Mouse (Mus musculus): ENCODE data around the gene Capn7.

The Capn7 gene

DNA sequence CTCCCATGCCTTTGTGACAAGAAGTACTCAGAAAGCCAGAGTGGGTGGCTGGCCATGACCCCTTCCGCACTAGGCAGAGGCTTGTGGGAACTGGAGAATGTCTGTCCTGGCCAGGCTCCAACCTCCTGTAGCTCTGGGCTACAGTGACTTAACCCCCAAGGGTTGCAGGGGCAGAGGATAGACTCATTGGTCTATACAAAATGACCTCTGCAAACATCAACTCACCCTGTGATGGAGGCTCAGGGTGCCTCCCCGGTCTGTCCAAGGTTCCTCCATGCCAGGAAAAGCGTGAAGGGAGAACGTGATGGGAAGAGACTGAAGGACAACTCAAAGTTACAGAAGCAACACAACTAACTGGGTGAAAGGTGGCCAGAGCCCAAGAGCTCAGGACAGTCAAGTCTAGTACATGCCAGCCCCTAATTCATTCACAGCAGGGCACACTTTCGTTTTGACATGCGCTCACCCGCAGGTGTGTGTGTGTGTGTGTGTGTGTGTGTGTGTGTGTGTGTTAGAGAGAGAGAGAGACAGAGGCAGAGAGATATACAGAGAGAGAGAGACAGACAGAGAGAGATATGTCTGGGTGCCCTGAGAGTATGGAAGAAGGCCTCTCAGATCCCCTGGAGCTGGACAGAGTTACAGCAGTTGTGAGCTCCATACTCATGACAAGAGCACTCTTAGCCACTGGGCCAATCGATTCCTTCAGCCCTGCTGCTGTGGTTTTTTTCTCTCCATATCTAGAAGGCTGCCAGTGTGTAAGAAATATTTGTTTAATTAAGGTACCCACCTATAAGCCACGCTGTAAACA is 61.6 kb downstream of the Capn7 start:
- DNase-seq = no peak

DNA sequence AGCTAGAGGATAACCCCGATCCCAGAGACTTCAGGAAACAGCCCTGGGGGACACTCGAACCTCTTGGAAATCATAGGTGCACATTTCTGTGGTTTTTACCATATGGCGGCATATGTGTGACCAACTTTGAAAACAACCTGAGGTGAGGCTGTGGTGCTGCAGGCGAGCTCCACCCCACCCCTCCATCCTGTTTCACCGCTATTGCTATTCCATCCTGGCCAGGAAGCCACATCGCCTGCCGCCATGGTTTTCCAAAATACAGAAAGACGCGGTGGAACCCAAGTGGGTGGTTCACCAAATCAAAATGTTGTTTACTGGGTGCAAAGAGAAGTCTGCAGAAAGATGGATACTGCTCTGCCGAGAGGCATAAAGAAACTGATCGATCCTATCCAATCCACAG is 62.4 kb downstream of the Capn7 start:
- no peak for DNase-seq

DNA sequence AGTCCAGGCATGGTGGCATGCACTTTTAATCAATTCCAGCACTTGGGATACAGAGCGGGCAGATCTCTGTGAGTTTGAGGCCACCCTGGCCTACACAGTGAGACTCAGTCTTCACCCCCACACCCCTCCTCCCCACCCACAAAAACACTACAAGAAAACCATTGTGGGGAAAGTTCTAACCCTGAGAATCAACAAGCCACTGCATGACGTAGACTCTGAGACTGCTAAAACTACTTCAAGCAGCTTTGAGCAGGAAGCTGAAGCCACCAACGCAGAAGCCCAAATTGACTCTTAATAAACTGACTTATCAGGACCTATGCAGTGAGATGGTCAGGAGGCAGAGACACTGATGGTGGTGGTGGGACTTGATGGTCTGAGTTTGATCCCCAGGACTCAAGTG is 62.8 kb downstream of the Capn7 start:
- peak; percentile 24 for DNase-seq

DNA sequence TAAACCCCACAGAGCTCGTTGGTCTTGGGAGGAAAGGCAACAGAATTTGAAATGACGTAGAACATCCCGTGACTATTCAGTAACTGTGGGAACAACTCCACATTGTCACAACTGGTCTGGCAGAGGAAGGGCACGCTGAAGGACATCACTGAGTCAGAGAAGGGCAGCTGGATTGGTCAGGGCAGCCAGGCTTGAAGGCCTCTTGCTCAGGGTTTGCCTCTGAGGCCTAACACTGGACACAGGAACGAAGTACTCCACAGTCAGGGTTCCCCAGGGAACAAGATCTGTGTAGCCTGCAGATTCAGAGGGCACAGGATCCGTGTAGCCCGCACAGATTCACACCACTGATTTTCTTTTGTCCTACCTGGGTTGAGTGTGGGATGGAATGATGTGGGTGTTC is 63.8 kb downstream of the Capn7 start:
- DNase-seq = no peak

DNA sequence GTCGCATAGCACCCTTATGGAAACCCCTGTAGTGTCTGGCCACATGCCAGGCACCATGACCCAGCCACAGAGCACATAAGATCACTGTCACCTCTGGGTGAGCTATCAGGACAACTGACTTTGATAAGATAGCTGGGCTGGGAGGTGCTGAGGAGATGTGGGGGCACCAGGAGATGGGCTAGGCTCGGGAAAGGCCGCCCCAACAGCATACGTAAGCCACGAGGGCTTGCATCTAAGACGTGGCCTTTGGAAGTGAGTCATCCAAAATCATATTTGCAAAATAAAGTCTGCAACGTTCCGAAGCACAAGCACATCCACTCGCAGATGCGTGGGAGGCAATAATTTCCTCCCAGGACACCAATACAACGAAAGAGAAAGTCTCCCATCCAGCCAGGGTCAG is 64.5 kb downstream of the Capn7 start:
- DNase-seq = no peak

DNA sequence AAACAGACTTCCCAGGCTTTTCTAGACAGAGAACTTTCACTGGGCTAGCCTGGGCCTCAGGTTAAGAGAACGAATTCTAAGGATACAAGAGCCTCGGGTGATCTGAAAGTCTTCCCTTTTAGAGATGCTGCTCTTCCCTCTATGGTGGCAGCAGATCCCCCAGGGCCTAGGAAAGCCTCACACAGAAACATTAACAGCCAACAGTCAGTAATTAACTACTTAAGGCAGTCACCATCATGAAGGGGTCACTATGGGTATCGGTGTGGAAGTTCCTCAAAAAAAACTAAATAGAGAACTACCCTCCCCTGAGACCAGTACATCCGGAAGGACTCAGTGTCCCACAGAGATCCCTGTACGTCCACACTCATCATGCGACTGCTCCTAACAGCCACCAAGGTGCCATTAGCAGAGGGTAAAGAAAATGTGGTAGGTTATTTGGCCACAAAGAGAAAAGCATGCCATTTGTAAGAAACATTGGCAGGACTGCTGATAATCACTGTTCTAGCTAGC is 65.5 kb downstream of the Capn7 start:
- DNase-seq = no peak

DNA sequence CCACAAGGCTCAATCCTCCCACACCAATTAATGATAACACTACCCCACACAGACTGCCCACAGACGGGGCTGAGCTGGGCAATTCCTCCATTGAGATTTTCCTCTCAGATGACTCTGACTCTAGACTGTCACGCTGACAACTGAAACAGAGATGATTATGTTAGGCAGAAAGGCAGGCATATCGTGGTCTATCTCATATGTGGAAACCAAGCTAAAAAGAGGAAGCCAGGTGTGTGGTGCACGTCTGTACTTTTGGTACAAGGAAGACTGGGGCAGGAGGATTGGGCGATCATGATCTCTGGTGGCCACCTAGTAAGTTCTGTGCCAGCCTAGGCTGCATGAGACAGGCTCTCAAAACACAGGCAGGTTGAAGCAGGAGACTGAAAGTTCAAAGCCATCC is 66.3 kb downstream of the Capn7 start:
- no peak for DNase-seq

DNA sequence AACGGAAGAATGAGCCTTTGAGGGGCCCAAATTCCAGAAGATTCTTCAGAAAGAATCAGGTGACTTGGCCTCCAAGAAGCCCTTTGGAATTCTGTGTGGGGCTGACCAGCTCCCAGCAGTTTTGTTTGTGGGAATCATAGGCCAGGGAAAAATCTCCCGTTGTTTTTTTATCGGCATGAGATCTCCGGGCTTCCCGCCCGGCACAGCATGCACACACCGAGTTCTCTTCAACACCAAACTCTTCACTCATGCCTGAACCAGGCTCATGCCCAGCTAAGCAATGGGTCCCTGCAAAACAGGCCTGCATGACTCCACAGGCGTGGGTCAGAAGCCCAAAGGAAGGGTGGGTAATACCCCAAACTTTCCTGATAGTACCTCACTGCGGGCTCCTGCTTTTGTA is 67.1 kb downstream of the Capn7 start:
- no peak for DNase-seq

DNA sequence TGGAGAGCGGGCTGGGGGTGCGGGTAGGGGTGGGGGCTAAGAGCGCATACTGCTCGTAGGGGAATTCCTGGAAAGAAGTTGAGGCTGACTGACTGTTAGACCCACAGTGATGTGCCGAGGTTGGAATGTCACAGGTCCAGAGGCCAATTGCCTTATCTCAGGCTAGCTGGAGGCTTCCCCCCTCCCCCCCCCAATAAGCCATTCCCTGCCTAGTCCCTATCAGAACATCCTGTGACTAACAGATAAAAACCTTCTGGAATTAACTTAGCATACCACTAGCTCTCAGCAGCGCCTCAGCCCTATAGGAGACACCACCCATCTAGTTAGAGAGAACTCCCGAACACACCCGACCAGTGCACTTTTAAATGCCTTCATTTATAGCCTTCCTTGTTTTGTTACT is 67.6 kb downstream of the Capn7 start:
- no peak for DNase-seq

DNA sequence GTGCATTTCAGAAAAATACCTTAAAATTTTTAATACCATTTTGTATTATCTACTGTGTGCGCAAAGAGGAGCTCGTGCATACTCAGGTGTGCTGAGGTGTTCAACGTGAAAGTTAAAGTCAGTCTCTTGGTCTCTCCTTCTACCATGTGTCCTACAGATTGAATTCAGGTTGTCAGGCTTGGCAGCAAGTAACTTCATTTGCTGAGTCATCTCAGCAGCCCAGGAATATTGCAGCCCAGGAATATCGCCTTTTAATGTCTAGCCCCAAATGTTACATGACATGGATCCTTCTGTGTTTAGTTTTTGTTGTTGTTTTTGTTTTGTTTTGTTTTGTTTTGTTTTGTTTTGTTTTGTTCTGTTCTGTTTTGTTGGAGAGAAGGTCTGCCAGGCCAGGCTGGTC is 68.2 kb downstream of the Capn7 start:
- DNase-seq = no peak

DNA sequence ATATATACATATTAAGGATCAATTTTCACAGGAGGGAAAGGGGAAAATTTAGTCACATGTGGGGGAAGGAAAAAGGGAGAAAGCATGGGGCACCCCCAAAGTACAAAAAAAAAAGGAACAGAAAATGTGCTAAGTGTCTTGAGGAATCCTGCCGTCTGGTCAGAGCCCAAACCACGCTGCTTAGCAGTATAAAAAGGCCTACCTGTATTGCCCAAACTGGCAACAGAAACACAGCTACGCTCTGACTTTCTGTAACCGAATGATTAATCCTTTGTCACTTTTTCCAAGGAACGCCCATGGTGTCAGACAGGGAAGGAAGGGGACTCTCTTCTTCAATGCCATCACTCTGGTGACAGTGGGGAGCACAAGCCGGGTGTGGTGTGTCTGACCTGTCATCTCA is 69.2 kb downstream of the Capn7 start:
- no peak for DNase-seq

DNA sequence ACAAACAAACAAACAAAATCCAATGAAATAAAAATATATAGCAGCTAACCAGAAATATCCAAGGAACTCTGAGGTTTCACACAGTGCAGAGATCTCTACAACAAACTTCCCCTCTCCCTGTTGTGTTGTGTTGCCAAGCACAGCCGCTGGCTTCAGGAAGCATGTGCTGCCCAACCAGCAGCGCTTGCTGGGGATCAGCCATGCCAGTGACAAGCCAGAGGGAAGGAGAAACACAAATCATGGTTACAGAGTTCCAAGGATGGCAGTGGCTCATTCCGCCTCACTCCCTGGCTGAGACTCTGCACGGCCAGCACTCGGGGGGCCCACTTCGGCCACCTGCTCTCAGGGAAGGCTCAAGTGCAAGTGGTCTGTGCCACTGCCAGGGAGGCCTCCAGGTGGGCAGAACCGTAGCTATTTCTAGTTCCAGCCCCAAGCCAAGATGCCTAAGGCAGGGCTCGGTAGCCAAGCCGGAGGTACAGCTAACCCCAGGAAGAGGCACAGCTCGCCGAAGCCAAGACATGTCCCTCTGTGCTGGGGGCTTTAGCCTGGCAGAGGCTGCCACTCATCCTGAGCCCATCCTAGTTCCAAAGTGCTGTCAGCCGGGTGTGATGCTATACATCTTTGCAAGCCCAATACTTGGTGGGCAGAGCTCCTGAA is 69.8 kb downstream of the Capn7 start:
- DNase-seq = no peak

DNA sequence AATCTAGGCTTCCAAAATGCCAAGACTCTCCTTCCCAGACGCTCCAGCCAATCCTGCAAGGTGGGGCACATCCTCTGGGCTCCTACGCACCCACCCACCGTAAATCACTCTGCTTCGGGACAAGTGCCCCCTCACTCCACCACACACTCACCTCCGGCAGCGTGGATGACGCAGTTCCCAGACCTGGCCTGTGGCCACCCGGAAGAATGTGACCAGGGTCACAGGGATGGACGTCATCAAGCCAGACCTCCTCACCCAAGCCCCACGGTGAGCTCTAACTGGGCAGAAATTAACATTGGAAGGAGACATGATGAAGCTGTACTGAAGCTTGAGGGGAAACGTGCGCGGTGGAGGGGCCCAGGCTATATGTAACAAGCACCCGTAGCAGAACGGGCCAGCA is 70.8 kb downstream of the Capn7 start:
- DNase-seq = no peak

DNA sequence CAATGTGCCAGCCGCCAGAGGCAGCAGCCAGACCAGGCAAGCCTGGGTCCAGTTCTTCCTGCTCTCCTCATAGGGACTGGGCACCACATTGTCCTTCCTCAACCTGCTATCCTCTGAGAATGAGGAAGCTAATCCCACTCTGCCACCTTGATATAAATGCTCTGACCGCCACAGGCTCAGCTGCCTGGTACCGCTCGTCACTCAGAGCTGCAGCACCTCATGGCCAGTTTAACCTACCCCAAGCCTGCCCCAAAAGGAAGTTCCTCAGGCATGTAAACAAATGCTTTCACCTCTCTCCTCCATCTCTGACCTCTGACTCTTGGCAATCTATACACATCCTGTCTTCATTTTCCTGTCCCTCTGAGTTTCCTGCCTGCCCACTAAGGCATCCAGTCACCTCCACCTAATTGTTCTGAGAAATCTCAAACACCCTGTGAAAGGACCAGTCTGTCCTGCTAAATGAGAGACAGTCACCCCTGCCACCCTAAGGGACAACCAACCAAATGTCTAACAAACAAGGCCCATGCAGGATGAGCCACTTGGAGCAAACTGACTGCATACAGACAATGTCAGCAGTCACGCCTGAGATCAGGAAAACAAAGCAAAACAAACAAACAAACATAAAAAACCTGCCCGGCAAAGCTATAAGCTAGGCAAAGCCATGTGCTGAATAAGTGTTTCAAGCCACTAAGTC is 71.6 kb downstream of the Capn7 start:
- DNase-seq = no peak

DNA sequence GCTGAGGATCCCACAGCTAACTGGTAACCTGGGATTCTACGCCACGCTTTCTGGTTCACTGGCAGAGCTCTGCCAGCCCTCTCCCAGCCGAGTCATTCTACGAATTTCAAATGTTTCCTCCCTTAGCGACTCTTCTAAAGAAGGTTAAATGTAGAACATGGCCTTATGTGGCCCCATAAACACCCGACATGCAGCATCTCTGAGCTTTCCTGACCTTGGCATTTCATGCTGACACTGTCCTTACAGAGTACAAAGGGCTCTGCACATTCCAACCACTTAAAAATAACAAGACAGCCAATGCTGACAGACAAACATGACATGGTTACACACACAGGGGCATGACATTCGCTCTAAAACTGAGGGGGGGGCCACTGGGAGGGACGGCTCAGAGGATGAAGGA is 72.2 kb downstream of the Capn7 start:
- no peak for DNase-seq

DNA sequence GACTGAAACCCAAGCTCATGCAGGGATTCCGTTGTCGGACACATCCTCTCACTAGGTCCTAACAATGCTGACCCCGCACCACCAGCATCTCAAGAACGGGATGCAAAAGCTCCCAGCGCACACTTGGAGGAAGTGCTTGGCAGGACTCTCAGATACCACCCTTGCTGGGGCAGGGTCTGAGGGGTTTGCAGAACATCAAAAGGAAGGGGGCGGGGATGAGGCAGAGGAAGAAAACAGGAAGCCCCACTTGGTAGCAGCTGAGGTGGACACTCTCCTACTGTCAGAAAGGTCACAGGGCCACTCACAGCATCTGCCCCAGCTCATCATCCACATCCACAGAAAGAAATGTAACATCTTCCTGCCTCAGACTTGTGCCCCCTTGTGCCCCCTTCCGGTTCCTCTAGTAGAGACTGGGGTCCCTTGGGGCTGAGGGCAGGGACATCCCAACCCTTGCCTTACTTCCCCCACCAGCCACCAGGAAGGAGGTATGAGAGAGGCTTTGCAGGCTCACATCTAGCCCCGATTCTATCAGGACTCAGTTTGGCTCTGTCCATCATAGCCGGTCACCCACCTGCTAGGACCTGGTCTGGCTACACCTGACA is 73.8 kb downstream of the Capn7 start:
- no peak for DNase-seq

DNA sequence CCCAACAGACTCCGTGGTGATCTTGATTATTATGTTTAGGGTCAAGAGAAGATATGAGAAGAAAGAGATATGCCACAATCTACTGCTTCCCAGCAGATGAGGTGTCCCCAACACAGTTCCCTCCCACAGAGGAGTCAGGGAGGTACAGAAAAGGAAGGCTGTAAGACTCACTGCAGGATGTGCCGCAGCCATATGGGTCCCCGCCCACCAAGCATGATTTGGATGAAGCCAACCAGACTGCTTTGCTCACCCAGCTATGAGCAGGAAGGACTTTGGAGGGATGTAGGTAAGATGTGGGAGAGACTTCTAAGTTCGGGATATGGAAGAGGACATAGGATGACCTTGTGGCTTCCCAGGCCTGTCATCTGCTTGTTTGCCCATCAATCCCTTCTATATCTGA is 74.3 kb downstream of the Capn7 start:
- DNase-seq = no peak

DNA sequence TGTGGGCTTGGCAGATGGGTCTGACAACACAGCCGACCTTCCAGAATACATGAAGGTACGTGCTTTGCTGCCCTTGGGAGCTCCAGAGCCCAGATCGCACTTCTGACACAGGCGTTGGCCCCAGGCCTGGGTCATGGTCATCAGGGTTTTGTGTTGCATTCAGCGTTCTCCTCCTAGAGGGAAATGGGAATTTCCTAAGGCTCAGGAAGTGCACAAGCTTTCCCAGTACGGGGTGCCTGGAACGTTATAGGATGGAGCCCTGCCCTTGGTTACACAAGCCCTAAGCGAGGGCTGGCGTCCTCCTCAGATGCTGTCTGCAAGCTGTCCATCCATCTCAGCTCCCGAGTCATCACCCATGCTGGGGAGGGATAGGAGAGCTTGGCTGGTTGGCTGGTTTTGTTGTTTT is 76.2 kb downstream of the Capn7 start:
- DNase-seq = no peak

DNA sequence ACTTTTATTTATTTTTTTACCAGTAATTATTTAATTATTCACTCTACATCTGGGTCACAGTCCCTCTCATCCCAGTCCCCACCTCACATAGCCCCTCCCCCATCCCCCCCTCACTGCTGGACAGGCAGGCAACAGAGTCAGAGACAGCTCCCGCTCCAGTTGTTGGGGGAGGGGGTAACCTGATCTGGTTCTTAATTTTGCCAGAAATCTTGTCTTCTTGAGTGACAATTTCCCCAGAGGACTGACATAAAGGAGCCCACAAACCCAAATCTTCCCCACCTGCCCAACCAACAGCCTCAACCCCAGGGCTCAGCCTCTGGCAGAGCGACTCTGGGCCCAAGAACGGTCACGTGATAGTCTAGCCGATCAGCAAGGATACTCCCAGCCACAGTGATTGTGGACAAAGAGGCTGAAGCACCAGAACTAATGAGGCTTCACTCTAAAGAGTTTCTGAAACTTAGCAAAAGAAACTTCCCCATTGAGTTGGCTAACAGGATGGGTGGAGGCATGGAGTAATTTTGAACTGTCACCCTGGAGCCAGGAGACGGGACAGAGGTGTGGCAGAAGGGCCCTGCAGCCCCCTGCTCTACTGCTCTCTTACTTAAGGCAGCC is 77.1 kb downstream of the Capn7 start:
- DNase-seq = no peak

DNA sequence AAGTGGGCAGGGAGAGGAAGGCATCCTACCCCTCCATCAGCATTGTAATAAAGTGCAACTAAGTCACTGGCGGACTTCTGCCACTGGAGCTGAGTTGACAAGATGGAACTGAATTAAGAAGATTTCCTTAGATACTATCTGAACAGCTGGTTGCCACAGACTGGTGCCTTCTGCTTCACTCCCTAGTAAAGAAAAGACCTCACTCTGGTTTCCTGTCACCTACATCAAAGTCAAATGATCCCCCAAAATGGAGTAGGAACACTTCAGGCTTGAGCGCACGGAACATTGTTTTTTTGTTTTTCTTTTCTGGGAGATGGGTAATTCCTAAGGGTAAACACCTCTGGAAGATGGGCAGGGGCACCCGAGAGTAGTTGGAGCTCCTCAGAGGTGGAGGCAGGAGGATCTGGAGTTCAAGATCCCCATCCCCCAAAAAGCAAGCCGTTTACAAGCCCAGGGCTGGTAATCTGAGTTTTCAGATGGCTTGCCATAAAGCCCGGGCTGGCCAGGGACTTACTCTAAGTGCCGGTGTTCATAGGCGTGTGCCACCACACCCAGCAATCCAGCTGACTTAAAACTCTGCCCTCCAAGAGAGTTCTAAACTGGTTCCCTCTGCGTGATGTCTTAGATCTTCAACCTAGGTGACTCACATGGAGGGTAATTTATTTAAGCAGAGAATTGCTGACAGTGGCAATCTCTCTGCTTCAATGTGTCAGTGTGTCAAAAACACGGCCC is 78.0 kb downstream of the Capn7 start:
- DNase-seq = no peak

DNA sequence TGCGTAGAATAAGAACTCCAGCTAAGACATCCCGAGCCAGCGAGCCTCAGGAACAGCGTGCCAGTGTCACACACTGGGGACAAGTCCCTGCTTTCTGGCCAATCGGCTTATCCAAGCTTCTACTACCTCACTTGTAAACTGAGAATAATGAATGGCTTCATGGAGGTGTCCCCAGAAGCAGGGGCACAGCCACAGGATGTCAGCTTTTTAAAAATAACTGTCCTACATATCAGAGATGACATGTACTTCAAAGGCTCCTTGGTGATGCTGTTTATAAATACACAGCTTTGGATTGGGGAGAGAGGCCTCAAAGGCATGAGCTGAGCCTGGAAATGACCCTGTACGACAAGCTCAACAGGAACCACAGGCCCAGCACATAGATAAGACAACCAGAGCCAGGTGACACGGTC is 78.5 kb downstream of the Capn7 start:
- DNase-seq = no peak

DNA sequence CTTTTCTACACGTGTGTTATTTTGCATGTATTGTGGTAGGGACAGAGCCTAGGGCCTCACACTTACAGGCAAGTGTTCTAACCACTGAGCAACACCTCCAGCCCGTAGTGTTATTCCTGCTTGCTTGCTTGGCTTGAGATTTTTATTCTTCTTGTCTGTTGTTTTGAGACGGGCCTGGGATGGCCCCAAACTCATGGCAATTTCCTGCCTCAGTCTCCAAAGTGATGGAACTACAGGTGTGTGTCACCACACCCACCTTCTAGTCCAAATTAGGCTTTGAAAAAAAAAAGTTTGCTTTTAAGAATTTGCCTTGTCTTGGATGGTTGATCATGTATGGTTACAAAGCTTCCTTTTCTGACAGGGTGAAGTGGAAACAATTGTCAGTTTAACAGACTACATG is 80.0 kb downstream of the Capn7 start:
- DNase-seq = no peak
